Mouse (Mus musculus) B cell, adult 62 days (primary cell): ENCODE measurements around the gene Pak6. TPM values are rescaled to one million over a fixed set of nuclear protein-coding genes. Genes with fewer than 3 reads are reported as not detected.

Experiments
- total RNA-seq: library from RNA; stranded (reverse); gene quantifications from 4 replicates; pipeline ENCODE4 v1.2.4, GENCODE M21; 2023

Gene Pak6
- 2.2 to 10.1 TPM (median 4.0 TPM) in 4 replicates for total RNA-seq

DNA sequence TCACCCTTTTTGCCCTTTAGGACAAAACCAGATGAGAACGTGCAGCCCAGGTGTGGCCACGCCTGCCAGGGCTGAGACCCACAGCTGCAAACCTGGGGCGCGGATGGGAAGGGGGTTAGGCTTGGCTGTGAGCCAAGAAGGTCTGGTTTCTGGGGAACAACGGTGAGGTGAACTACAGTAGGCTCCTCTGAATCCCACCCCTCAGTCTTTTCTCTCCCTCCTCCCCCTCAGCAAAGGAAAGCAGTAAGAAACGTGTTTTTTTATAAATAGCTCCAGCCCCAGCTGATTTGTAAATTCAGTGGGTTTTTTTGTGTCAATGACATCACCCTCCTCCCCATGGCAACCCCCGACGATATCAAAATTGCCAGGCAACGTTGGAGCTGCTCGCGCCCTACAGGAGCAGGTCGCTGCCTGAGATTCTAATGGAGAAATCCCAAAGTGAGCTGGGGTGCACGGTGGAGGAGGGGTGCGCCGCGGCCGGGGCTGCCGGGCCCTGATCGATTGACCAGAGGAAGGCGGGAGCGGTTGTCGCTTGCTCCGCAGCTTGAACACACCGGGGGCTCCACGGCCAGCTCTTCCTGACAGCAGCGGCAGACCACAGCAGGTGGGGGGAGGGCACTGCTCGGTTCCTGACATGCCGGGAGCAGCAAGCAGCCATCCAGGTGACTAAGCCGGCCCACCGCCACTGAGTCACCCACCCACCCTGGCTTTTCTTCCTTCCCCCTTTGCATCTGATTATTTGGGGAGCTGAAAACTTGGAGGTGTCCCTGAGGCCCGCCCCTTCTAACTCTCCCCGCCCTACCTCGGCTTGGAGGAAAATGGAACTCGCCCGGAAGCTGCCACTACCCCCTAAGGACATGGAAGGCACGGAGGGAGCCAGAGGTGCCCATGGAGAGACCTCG lies at the start of gene Pak6:
Gene Pak6, plus strand, starts transcription at position 402 of the 902 bp plus-strand sequence.

DNA sequence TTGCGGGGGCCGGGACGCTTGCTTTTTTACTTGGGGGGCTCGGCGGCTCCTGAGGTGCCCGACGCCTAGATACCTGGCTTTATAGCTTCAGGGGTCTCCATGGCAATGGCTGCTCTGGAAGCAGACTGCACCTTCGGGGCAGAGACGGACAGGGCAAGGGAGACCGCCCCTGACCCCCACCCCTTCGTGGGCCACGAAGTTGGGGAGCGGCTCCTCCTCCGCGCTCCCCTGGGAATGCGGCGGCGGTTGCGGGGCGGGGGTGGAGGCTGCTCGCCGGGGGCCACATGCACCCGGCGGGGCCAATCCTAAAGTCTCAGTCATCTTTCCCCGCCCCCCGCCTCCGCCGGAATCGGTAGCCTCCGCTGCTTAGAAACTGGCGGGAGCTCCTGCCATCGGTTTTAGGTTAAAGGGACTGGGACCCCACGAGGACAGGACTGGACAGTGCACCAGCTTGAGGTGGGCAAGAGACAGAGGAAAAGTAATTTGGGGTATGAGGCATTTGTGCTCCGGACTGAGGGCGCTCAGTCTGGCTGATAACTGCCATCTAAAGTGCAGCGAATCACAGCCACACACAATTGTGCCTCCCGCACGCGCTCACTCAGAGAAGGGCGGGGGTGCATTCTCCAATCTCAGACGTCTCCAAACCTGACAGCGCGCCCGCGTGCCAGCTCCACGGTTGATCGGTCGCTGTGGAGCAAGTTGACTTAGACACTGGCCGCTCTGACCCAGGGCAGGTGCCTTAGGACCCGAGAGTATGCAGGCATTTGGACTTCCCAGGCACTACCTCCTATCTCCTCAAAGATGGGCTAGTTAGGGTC lies 41.0 kb downstream of the Pak6 start, which contains the start of gene Ankrd63:
Gene Ankrd63, minus strand, starts transcription at position 51 of the 818 bp plus-strand sequence.

DNA sequence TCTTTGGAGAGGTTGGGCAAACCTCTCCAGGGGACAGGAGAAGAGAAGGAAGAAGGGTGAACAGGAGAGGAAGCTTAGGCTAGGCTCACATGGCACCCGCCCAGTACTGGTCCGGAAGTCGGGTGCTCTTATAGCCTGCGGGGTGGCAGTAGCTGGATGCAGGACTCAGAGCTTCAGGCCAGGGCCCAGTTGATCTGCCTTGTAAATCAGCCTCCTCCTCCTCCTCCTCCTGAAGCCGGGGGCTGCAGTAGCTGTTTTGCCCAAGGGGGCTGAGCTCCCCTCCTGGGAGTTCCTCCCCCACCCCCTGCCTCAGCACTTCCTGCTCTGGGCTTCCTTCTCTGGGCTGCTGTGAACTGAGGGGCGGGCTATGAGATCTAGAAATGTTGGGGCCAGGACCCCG lies 65.2 kb downstream of the Pak6 start, which contains the start of gene Plcb2:
Gene Plcb2, minus strand, starts transcription at position 102 of the 400 bp plus-strand sequence.

DNA sequence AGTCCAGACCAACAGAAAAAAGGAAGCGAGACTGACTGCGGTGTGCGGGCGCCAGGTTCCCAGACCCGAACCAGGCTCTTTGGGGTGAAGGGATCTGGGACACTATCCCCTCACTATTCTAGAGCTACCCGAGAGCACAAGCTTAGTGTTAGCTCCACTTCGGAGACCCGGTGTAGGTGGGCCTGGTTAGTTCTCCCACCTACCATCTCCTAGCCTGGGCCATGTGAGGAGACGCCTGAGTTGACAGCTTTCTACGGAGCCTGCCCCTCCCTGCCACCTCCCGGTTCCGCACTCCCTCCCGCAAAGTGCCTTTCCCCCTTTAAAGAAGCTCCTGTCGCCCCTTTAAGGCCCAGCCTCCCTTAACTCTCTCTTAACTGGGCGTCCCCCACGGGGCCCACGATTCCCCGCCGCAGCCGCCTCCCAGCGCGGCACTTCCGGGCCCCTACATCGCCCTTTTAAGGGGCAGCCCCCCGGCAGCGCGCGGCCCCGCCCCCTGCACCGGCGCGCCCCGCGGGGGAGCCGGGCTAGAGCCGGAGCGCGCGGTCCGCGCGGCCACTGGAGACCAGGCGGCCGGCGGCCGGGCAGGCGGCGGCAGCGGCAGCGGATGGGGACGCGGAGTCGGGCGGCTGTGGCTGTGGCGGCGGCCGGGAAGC lies 82.3 kb downstream of the Pak6 start, which contains the start of gene Inafm2:
Gene Inafm2, plus strand, starts transcription at position 527 of the 653 bp plus-strand sequence.

Other genes starting within 250 kb of the Pak6 start
- gene Srp14, start 183.6 kb upstream of the Pak6 start, total RNA-seq = 99.0 to 112 TPM (median 104 TPM) in 4 replicates
- gene Bmf, start 113.6 kb upstream of the Pak6 start, total RNA-seq = 74.2 to 92.6 TPM (median 83.0 TPM) in 4 replicates
- 2.3 to 4.0 TPM (median 3.4 TPM) in 4 replicates for gene Bub1b, start 65.1 kb upstream of the Pak6 start, total RNA-seq
- 0.46 to 0.88 TPM (median 0.69 TPM) in 4 replicates for gene Ankrd63, start 40.7 kb downstream of the Pak6 start, total RNA-seq
- gene Plcb2, start 65.1 kb downstream of the Pak6 start, total RNA-seq = 96.3 to 113 TPM (median 107 TPM) in 4 replicates
- gene Inafm2, start 82.5 kb downstream of the Pak6 start, total RNA-seq = 19.0 to 21.6 TPM (median 20.0 TPM) in 4 replicates
- gene Ccdc9b, start 99.4 kb downstream of the Pak6 start, total RNA-seq = 0.12 to 0.33 TPM in 2 of 4 replicates, not detected in the others
- not detected in 4 replicates for gene Phgr1, start 109.5 kb downstream of the Pak6 start, total RNA-seq
- not detected in 4 replicates for gene Disp2, start 116.4 kb downstream of the Pak6 start, total RNA-seq
- gene Knstrn, start 150.7 kb downstream of the Pak6 start, total RNA-seq = 7.1 to 11.5 TPM (median 8.9 TPM) in 4 replicates
- gene Ivd, start 198.7 kb downstream of the Pak6 start, total RNA-seq = 80.1 to 89.7 TPM (median 85.3 TPM) in 4 replicates
- 50.3 to 60.1 TPM (median 57.5 TPM) in 4 replicates for gene Bahd1, start 237.1 kb downstream of the Pak6 start, total RNA-seq